Mouse (Mus musculus): ENCODE measurements at regions not wholly inside any gene's neighbourhood (a gene's known extent, or its start where the extent isn't known, plus 50 kb on each side); places are given as distances from the start of the nearest gene placed in this dataset.

GRCm38 (mm10) chr9:92661938-92662337 lies 119.9 kb downstream of the Plod2 start:
- Histone ChIP-seq H3K27ac (no peak overlapping the region), H3K4me2 (no peak overlapping the region), H3K4me3 (no peak overlapping the region), H3K27me3 (no peaks in the 10 kb centered on the region), H3K9ac (no peak overlapping the region), H3K36me3 (no peaks in the 10 kb centered on the region), H3K9me3 (replicated peaks) (no peaks in the 10 kb centered on the region), H3K4me1 (replicated peaks) (no peaks in the 10 kb centered on the region)
- WGBS, result 54% methylated on average over 2 of the region's 2 CpGs
- ATAC-seq (replicated peaks; ENCODE audit: insufficient number of reproducible peaks, insufficient read depth, low FRiP score, low read depth), result no peak

GRCm38 (mm10) chr9:92667361-92667881 lies 125.4 kb downstream of the Plod2 start:
- no peaks in the 10 kb centered on the region for H3K9me3 ChIP-seq (replicated peaks)
- WGBS, result 80% methylated on average over 1 of the region's 1 CpGs
- no peaks in the 10 kb centered on the region for H3K27me3 ChIP-seq
- H3K4me2 ChIP-seq, result no peak overlapping the region
- H3K4me3 ChIP-seq, result no peak overlapping the region
- ATAC-seq (replicated peaks; ENCODE audit: insufficient number of reproducible peaks, insufficient read depth, low FRiP score, low read depth), result no peak
- H3K36me3 ChIP-seq, result no peaks in the 10 kb centered on the region
- H3K27ac ChIP-seq, result no peak overlapping the region
- no peak overlapping the region for H3K9ac ChIP-seq
- H3K4me1 ChIP-seq (replicated peaks), result no peaks in the 10 kb centered on the region

GRCm38 (mm10) chr9:92671966-92672365 lies 129.9 kb downstream of the Plod2 start:
- Histone ChIP-seq H3K4me1 (replicated peaks) (no peaks in the 10 kb centered on the region), H3K9me3 (replicated peaks) (no peaks in the 10 kb centered on the region), H3K27me3 (no peaks in the 10 kb centered on the region), H3K4me2 (no peak overlapping the region), H3K4me3 (no peak overlapping the region), H3K9ac (no peak overlapping the region), H3K27ac (no peak overlapping the region), H3K36me3 (no peaks in the 10 kb centered on the region)
- WGBS, result 66% methylated on average over 3 of the region's 3 CpGs
- no peak for ATAC-seq (replicated peaks; ENCODE audit: insufficient number of reproducible peaks, insufficient read depth, low FRiP score, low read depth)

GRCm38 (mm10) chr9:92694361-92695016 lies 152.5 kb downstream of the Plod2 start:
- H3K27me3 ChIP-seq, result no peaks in the 10 kb centered on the region
- H3K4me1 ChIP-seq (replicated peaks), result no peaks in the 10 kb centered on the region
- WGBS, result 51% methylated on average over 6 of the region's 6 CpGs
- H3K9ac ChIP-seq, result no peak overlapping the region
- H3K36me3 ChIP-seq, result no peaks in the 10 kb centered on the region
- no peak for ATAC-seq (replicated peaks; ENCODE audit: insufficient number of reproducible peaks, insufficient read depth, low FRiP score, low read depth)
- H3K27ac ChIP-seq, result no peak overlapping the region
- H3K9me3 ChIP-seq (replicated peaks), result no peaks in the 10 kb centered on the region
- H3K4me2 ChIP-seq, result no peak overlapping the region
- H3K4me3 ChIP-seq, result no peak overlapping the region

GRCm38 (mm10) chr9:92697971-92698370 lies 155.9 kb downstream of the Plod2 start:
- H3K4me3 ChIP-seq, result no peak overlapping the region
- no peak overlapping the region for H3K27ac ChIP-seq
- no peaks in the 10 kb centered on the region for H3K9me3 ChIP-seq (replicated peaks)
- no peaks in the 10 kb centered on the region for H3K4me1 ChIP-seq (replicated peaks)
- H3K9ac ChIP-seq, result no peak overlapping the region
- no peak for ATAC-seq (replicated peaks; ENCODE audit: insufficient number of reproducible peaks, insufficient read depth, low FRiP score, low read depth)
- H3K27me3 ChIP-seq, result no peaks in the 10 kb centered on the region
- no peaks in the 10 kb centered on the region for H3K36me3 ChIP-seq
- WGBS, result 69% methylated on average over 3 of the region's 3 CpGs
- no peak overlapping the region for H3K4me2 ChIP-seq

- H3K9me3 ChIP-seq (replicated peaks), result no peaks in the 10 kb centered on the region
- H3K9ac ChIP-seq, result no peak overlapping the region
- H3K27me3 ChIP-seq, result no peaks in the 10 kb centered on the region
- H3K4me1 ChIP-seq (replicated peaks), result no peaks in the 10 kb centered on the region
- no peak overlapping the region for H3K4me2 ChIP-seq
- no peak for ATAC-seq (replicated peaks; ENCODE audit: insufficient number of reproducible peaks, insufficient read depth, low FRiP score, low read depth)
- no peak overlapping the region for H3K4me3 ChIP-seq
- no peak overlapping the region for H3K27ac ChIP-seq
- WGBS, result 69% methylated on average over 2 of the region's 2 CpGs
- H3K36me3 ChIP-seq, result no peaks in the 10 kb centered on the region
These were observed 162.7 kb downstream of the Plod2 start for GRCm38 (mm10) chr9:92704752-92705151.

- no peaks in the 10 kb centered on the region for H3K27me3 ChIP-seq
- no peak overlapping the region for H3K4me3 ChIP-seq
- H3K9me3 ChIP-seq (replicated peaks), result no peaks in the 10 kb centered on the region
- no peak for ATAC-seq (replicated peaks; ENCODE audit: insufficient number of reproducible peaks, insufficient read depth, low FRiP score, low read depth)
- H3K4me1 ChIP-seq (replicated peaks), result no peaks in the 10 kb centered on the region
- H3K36me3 ChIP-seq, result no peaks in the 10 kb centered on the region
- H3K4me2 ChIP-seq, result no peak overlapping the region
- H3K27ac ChIP-seq, result no peak overlapping the region
- no peak overlapping the region for H3K9ac ChIP-seq
- 73% methylated on average over 6 of the region's 6 CpGs for WGBS
These were observed 165.0 kb downstream of the Plod2 start for GRCm38 (mm10) chr9:92707011-92707410.

GRCm38 (mm10) chr9:92717176-92717575 lies 175.2 kb downstream of the Plod2 start:
- Histone ChIP-seq H3K9ac (no peak overlapping the region), H3K36me3 (no peaks in the 10 kb centered on the region), H3K9me3 (replicated peaks) (no peaks in the 10 kb centered on the region), H3K4me1 (replicated peaks) (no peaks in the 10 kb centered on the region), H3K27ac (no peak overlapping the region), H3K4me2 (no peak overlapping the region), H3K4me3 (no peak overlapping the region), H3K27me3 (no peaks in the 10 kb centered on the region)
- ATAC-seq (replicated peaks; ENCODE audit: insufficient number of reproducible peaks, insufficient read depth, low FRiP score, low read depth), result no peak
- 73% methylated on average over 6 of the region's 6 CpGs for WGBS

- H3K4me2 ChIP-seq, result no peak overlapping the region
These were observed 176.3 kb downstream of the Plod2 start for GRCm38 (mm10) chr9:92718337-92718736.

GRCm38 (mm10) chr9:92719251-92719650 lies 177.2 kb downstream of the Plod2 start:
- H3K4me1 ChIP-seq (replicated peaks), result no peaks in the 10 kb centered on the region
- WGBS, result 62% methylated on average over 6 of the region's 6 CpGs
- no peak overlapping the region for H3K9ac ChIP-seq
- no peak overlapping the region for H3K4me2 ChIP-seq
- no peaks in the 10 kb centered on the region for H3K27me3 ChIP-seq
- no peak overlapping the region for H3K4me3 ChIP-seq
- no peaks in the 10 kb centered on the region for H3K9me3 ChIP-seq (replicated peaks)
- H3K27ac ChIP-seq, result no peak overlapping the region
- H3K36me3 ChIP-seq, result no peaks in the 10 kb centered on the region
- no peak for ATAC-seq (replicated peaks; ENCODE audit: insufficient number of reproducible peaks, insufficient read depth, low FRiP score, low read depth)

More at GRCm38 (mm10) chr9:92718337-92718736, 176.3 kb downstream of the Plod2 start:
- H3K4me3 ChIP-seq, result no peak overlapping the region
- ATAC-seq (replicated peaks; ENCODE audit: insufficient number of reproducible peaks, insufficient read depth, low FRiP score, low read depth), result no peak
- H3K27ac ChIP-seq, result no peak overlapping the region
- H3K4me1 ChIP-seq (replicated peaks), result no peaks in the 10 kb centered on the region
- no peaks in the 10 kb centered on the region for H3K9me3 ChIP-seq (replicated peaks)
- H3K36me3 ChIP-seq, result no peaks in the 10 kb centered on the region
- no peak overlapping the region for H3K9ac ChIP-seq
- no peaks in the 10 kb centered on the region for H3K27me3 ChIP-seq

- no peak overlapping the region for H3K4me3 ChIP-seq
- H3K4me1 ChIP-seq (replicated peaks), result no peaks in the 10 kb centered on the region
- H3K4me2 ChIP-seq, result no peak overlapping the region
- no peaks in the 10 kb centered on the region for H3K36me3 ChIP-seq
- no peaks in the 10 kb centered on the region for H3K9me3 ChIP-seq (replicated peaks)
- ATAC-seq (replicated peaks; ENCODE audit: insufficient number of reproducible peaks, insufficient read depth, low FRiP score, low read depth), result no peak
- no peak overlapping the region for H3K9ac ChIP-seq
- WGBS, result 85% methylated on average over 1 of the region's 1 CpGs
- H3K27me3 ChIP-seq, result no peaks in the 10 kb centered on the region
- H3K27ac ChIP-seq, result no peak overlapping the region
These were observed 186.8 kb downstream of the Plod2 start for GRCm38 (mm10) chr9:92728864-92729263.

- H3K36me3 ChIP-seq, result no peaks in the 10 kb centered on the region
- H3K27ac ChIP-seq, result no peak overlapping the region; the same call in 1 of the 2 replicates
- no peaks in the 10 kb centered on the region for H3K27me3 ChIP-seq
- 34% methylated on average over 3 of the region's 3 CpGs for WGBS
- H3K9me3 ChIP-seq (replicated peaks), result no peaks in the 10 kb centered on the region
- no peak overlapping the region for H3K4me3 ChIP-seq
- no peak for ATAC-seq (replicated peaks; ENCODE audit: insufficient number of reproducible peaks, insufficient read depth, low FRiP score, low read depth)
- no peaks in the 10 kb centered on the region for H3K4me1 ChIP-seq (replicated peaks)
- H3K9ac ChIP-seq, result no peak overlapping the region
- H3K4me2 ChIP-seq, result no peak overlapping the region
These were observed 189.4 kb downstream of the Plod2 start for GRCm38 (mm10) chr9:92731396-92731795.

All from heart, embryonic 15.5 days (tissue).